Mouse (Mus musculus) heart, postnatal 0 days (tissue): ENCODE results near the gene 2310022A10Rik. TPM values are rescaled to one million over a fixed set of nuclear protein-coding genes. Genes with fewer than 3 reads are reported as not detected.

Experiments used
- ATAC-seq: fragments of 200-750 bp; cut with Nextera tagmentation; 2 replicates; pipeline ENCODE4 v1.8.0; 2017; ENCODE audit warnings: low read depth, moderate number of reproducible peaks, moderate library complexity; ENCODE audit not compliant: insufficient read depth
- DNase-seq: peaks from one replicate; pipeline ENCODE4 v3.0.0-alpha.2; 2016; ENCODE audit warnings: low spot score
- H3K27ac ChIP-seq: fragments of 300-500 bp; sonication (generic); 2 replicates; pipeline ENCODE4 v1.5.1; 2014; ENCODE audit warnings: low read depth, mild to moderate bottlenecking
- H3K27me3 ChIP-seq: fragments of 300-500 bp; sonication (generic); 2 replicates; pipeline ENCODE4 v1.6.1; 2014; ENCODE audit warnings: low read length, mixed read lengths; ENCODE audit not compliant: control insufficient read depth, insufficient read depth
- H3K36me3 ChIP-seq: fragments of 300-500 bp; sonication (generic); replicated peaks from 2 replicates; pipeline ENCODE4 v1.6.1; 2014; ENCODE audit warnings: low read length, mixed read lengths; ENCODE audit not compliant: control insufficient read depth, insufficient read depth
- H3K4me1 ChIP-seq: fragments of 300-500 bp; sonication (generic); 2 replicates; pipeline ENCODE4 v1.6.1; 2014; ENCODE audit warnings: antibody characterized with exemption; ENCODE audit not compliant: control insufficient read depth, insufficient read depth
- H3K4me2 ChIP-seq: fragments of 300-500 bp; sonication (generic); 2 replicates; pipeline ENCODE4 v1.6.1; 2014; ENCODE audit warnings: low read depth, mild to moderate bottlenecking, low read length, moderate library complexity
- H3K4me3 ChIP-seq: fragments of 300-500 bp; sonication (generic); 2 replicates; pipeline ENCODE4 v1.5.1; 2014; ENCODE audit warnings: low read depth, low read length
- H3K9ac ChIP-seq: fragments of 300-500 bp; sonication (generic); replicated peaks from 2 replicates; pipeline ENCODE4 v1.6.1; 2014; ENCODE audit warnings: low read depth, low read length, mixed read lengths
- H3K9me3 ChIP-seq: fragments of 300-500 bp; sonication (generic); replicated peaks from 2 replicates; pipeline ENCODE4 v1.6.1; 2016; ENCODE audit warnings: low read length; ENCODE audit not compliant: control insufficient read depth
- CTCF ChIP-seq: IDR thresholded peaks from 2 replicates; pipeline ENCODE4 v1.5.1; 2016; ENCODE audit warnings: antibody characterized with exemption, control low read depth, low read depth
- EP300 ChIP-seq: IDR thresholded peaks from 2 replicates; pipeline ENCODE4 v1.6.1; 2016; ENCODE audit warnings: antibody characterized with exemption, low read depth
- WGBS: fragments of 180-500 bp; shearing (Covaris S2); extraction: QIAGEN DNeasy Blood & Tissue Kit; methylation state at CpG from one replicate; pipeline ENCODE4 v1.1.7; 2014; 5-methylcytosine and 5-hydroxymethylcytosine counted together
- polyA plus RNA-seq: library from polyadenylated mRNA; unstranded; fragments of >200 nt; fragmentation: Nextera tagmentation; extraction: Ambion mirVana; gene quantifications from 2 replicates; pipeline ENCODE4 v1.2.1, GENCODE M21; 2015
- total RNA-seq: library from RNA; depleted of rRNA; stranded (reverse); fragments of >200 nt; gene quantifications from 2 replicates; pipeline ENCODE4 v1.2.3, GENCODE M21; 2014; ENCODE audit warnings: low replicate concordance

Gene 2310022A10Rik
- total and polyA plus RNA-seq, 2 experiments from 2014 or later = 3.8 to 39.7 TPM

GRCm38 (mm10) chr7:27514961-27515360 is 38.1 kb upstream of the 2310022A10Rik start:
- H3K4me2 ChIP-seq = no peak overlapping the region
- no peaks in the 10 kb centered on the region for H3K27me3 ChIP-seq
- H3K4me3 ChIP-seq = no peak overlapping the region
- WGBS = 74% methylated on average over 9 of the region's 9 CpGs
- H3K36me3 ChIP-seq = no peaks in the 10 kb centered on the region
- TF ChIP-seq EP300 (no peak), CTCF (no peak)
- H3K4me1 ChIP-seq = no peaks in the 10 kb centered on the region
- H3K27ac ChIP-seq = no peak overlapping the region
- H3K9ac ChIP-seq = no peak overlapping the region
- ATAC-seq (no peak), DNase-seq (no peak)
- no peaks in the 10 kb centered on the region for H3K9me3 ChIP-seq

GRCm38 (mm10) chr7:27518314-27518713 is 34.7 kb upstream of the 2310022A10Rik start:
- TF ChIP-seq CTCF = no peak
- no peak for TF ChIP-seq EP300
- H3K36me3 ChIP-seq = no peaks in the 10 kb centered on the region
- 80% methylated on average over 9 of the region's 9 CpGs for WGBS
- no peak overlapping the region for H3K9ac ChIP-seq
- H3K27me3 ChIP-seq = no peaks in the 10 kb centered on the region
- no peak overlapping the region for H3K4me2 ChIP-seq
- no peak overlapping the region for H3K27ac ChIP-seq
- no peaks in the 10 kb centered on the region for H3K4me1 ChIP-seq
- H3K4me3 ChIP-seq = no peak overlapping the region
- ATAC-seq = no peak
- no peak for DNase-seq
- H3K9me3 ChIP-seq = no peaks in the 10 kb centered on the region

GRCm38 (mm10) chr7:27520104-27520503 is 32.9 kb upstream of the 2310022A10Rik start:
- ATAC-seq = no peak
- Histone ChIP-seq H3K36me3 (no peaks in the 10 kb centered on the region), H3K27me3 (no peaks in the 10 kb centered on the region), H3K4me3 (no peak overlapping the region), H3K4me1 (no peaks in the 10 kb centered on the region), H3K27ac (no peak overlapping the region), H3K9me3 (no peaks in the 10 kb centered on the region), H3K4me2 (no peak overlapping the region), H3K9ac (no peak overlapping the region)
- DNase-seq = no peak
- TF ChIP-seq CTCF = no peak
- TF ChIP-seq EP300 = no peak

- no peak for TF ChIP-seq EP300
- TF ChIP-seq CTCF = no peak
- no peaks in the 10 kb centered on the region for H3K27me3 ChIP-seq
- H3K36me3 ChIP-seq = no peaks in the 10 kb centered on the region
- H3K4me2 ChIP-seq = no peak overlapping the region
- no peaks in the 10 kb centered on the region for H3K9me3 ChIP-seq
- ATAC-seq (no peak), DNase-seq (no peak)
- WGBS = 68% methylated on average over 1 of the region's 1 CpGs
- no peak overlapping the region for H3K4me3 ChIP-seq
- no peak overlapping the region for H3K9ac ChIP-seq
- no peak overlapping the region for H3K27ac ChIP-seq
- no peaks in the 10 kb centered on the region for H3K4me1 ChIP-seq
Measured at GRCm38 (mm10) chr7:27520599-27520998, 32.4 kb upstream of the 2310022A10Rik start.

GRCm38 (mm10) chr7:27522967-27523366 is 30.1 kb upstream of the 2310022A10Rik start, which contains the start of gene Hipk4:
Gene Hipk4, plus strand, starts transcription at chr7:27523267.
- Histone ChIP-seq H3K9me3 (no peaks in the 10 kb centered on the region), H3K4me3 (no peak within 1 kb of the TSS), H3K9ac (no peak within 1 kb of the TSS), H3K27me3 (no peaks in the 10 kb centered on the region), H3K4me1 (no peaks in the 10 kb centered on the region; the same call in 1 of the 2 replicates), H3K36me3 (no peaks in the 10 kb centered on the region), H3K27ac (no peak within 1 kb of the TSS), H3K4me2 (no peak within 1 kb of the TSS)
- ATAC-seq (no peak), DNase-seq (no peak)
- whole genome bisulfite sequencing = 57% methylated on average over 5 of the region's 5 CpGs
- TF ChIP-seq EP300 = no peak
- TF ChIP-seq CTCF = no peak

GRCm38 (mm10) chr7:27523805-27524204 is 29.2 kb upstream of the 2310022A10Rik start:
- H3K4me1 ChIP-seq = no peaks in the 10 kb centered on the region; the same call in 1 of the 2 replicates
- no peak for DNase-seq
- no peak for ATAC-seq
- H3K27ac ChIP-seq = no peak overlapping the region
- no peaks in the 10 kb centered on the region for H3K9me3 ChIP-seq
- no peak overlapping the region for H3K4me2 ChIP-seq
- no peaks in the 10 kb centered on the region for H3K27me3 ChIP-seq
- H3K4me3 ChIP-seq = no peak overlapping the region
- 93% methylated on average over 13 of the region's 13 CpGs for WGBS
- H3K9ac ChIP-seq = no peak overlapping the region
- no peak for TF ChIP-seq CTCF
- H3K36me3 ChIP-seq = no peaks in the 10 kb centered on the region
